Mouse (Mus musculus): ENCODE measurements around the gene Snap29.

GRCm38 (mm10) chr16:17472498-17472897 lies 66.7 kb downstream of the Snap29 start:
- no peak for TF ChIP-seq EP300 (IDR thresholded peaks at IDR 0.05; ENCODE audit: low read length)
- no peak for TF ChIP-seq MYC (IDR thresholded peaks at IDR 0.05; ENCODE audit: low read depth, low read length)
- TF ChIP-seq POLR2A (IDR thresholded peaks at IDR 0.05; ENCODE audit: low read depth, low read length) = no peak
- no peak for TF ChIP-seq HCFC1 (IDR thresholded peaks at IDR 0.05; ENCODE audit: low read depth, low read length)
- TF ChIP-seq MAX (IDR thresholded peaks at IDR 0.05; ENCODE audit: low read length) = no peak
